Mouse (Mus musculus) embryonic fibroblast, embryonic 13.5 days (primary cell): ENCODE measurements around the gene Hs6st1. TPM values are rescaled to one million over a fixed set of nuclear protein-coding genes. Genes with fewer than 3 reads are reported as not detected.

Experiments
- H3K27ac ChIP-seq: 2 replicates; pipeline ENCODE4 v1.5.1; 2012; ENCODE audit warnings: low read length, control low read depth, inconsistent platforms; ENCODE audit not compliant: insufficient read depth
- H3K4me1 ChIP-seq: 2 replicates; pipeline ENCODE4 v1.6.1; 2011; ENCODE audit warnings: low read length; ENCODE audit not compliant: control insufficient read depth, insufficient read depth
- H3K4me3 ChIP-seq: 2 replicates; pipeline ENCODE4 v1.5.1; 2011; ENCODE audit warnings: mild to moderate bottlenecking, control low read depth, low read length; ENCODE audit not compliant: insufficient read depth
- CTCF ChIP-seq: IDR thresholded peaks from 2 replicates; pipeline ENCODE4 v1.5.1; 2011; ENCODE audit warnings: mild to moderate bottlenecking, control low read depth, low read length, moderate library complexity, borderline replicate concordance; ENCODE audit not compliant: insufficient read depth
- POLR2A ChIP-seq: IDR thresholded peaks from 2 replicates; pipeline ENCODE4 v1.6.1; 2011; ENCODE audit warnings: low read depth, mild to moderate bottlenecking, control low read depth, low read length, moderate library complexity
- polyA plus RNA-seq: library from polyadenylated mRNA; stranded (reverse); fragments of >200 nt; gene quantifications from 2 replicates; pipeline ENCODE4 v1.2.4, GENCODE M21; 2011; ENCODE audit warnings: low read depth; ENCODE audit not compliant: missing spikeins, insufficient read length

Gene Hs6st1
- polyA plus RNA-seq, 1 experiment: 96.5 TPM

- Histone ChIP-seq H3K4me3 (no peak overlapping the region), H3K4me1 (no peaks in the 10 kb centered on the region), H3K27ac (no peak overlapping the region)
- no peak for TF ChIP-seq POLR2A
Measured at GRCm38 (mm10) chr1:36098432-36098831, 30.2 kb downstream of the Hs6st1 start.

- TF ChIP-seq POLR2A (no peak), CTCF (no peak)
- Histone ChIP-seq H3K4me3 (no peak overlapping the region), H3K4me1 (no peaks in the 10 kb centered on the region), H3K27ac (no peak overlapping the region)
Measured at GRCm38 (mm10) chr1:36100371-36100770, 32.2 kb downstream of the Hs6st1 start.

- Histone ChIP-seq H3K4me1 (no peaks in the 10 kb centered on the region), H3K4me3 (no peak overlapping the region), H3K27ac (no peak overlapping the region)
- TF ChIP-seq POLR2A (no peak), CTCF (no peak)
Measured at GRCm38 (mm10) chr1:36105917-36106706, 37.9 kb downstream of the Hs6st1 start.

GRCm38 (mm10) chr1:36109987-36110386, 41.8 kb downstream of the Hs6st1 start:
- no peak overlapping the region for H3K27ac ChIP-seq
- TF ChIP-seq CTCF (no peak), POLR2A (no peak)
- no peaks in the 10 kb centered on the region for H3K4me1 ChIP-seq
- H3K4me3 ChIP-seq: no peak overlapping the region

- no peak overlapping the region for H3K27ac ChIP-seq
- H3K4me3 ChIP-seq: no peak overlapping the region
- TF ChIP-seq POLR2A: no peak
- TF ChIP-seq CTCF: no peak
- H3K4me1 ChIP-seq: peaks cover 9% of the 10 kb centered on the region
Measured at GRCm38 (mm10) chr1:36112665-36113064, 44.5 kb downstream of the Hs6st1 start.

- Histone ChIP-seq H3K4me1 (peaks cover 9% of the 10 kb centered on the region), H3K27ac (no peak overlapping the region), H3K4me3 (no peak overlapping the region)
- no peak for TF ChIP-seq POLR2A
- no peak for TF ChIP-seq CTCF
Measured at GRCm38 (mm10) chr1:36113670-36114069, 45.5 kb downstream of the Hs6st1 start.

GRCm38 (mm10) chr1:36114844-36115243, 46.6 kb downstream of the Hs6st1 start:
- Histone ChIP-seq H3K27ac (no peak overlapping the region), H3K4me3 (no peak overlapping the region), H3K4me1 (peaks cover 9% of the 10 kb centered on the region)
- TF ChIP-seq CTCF: no peak
- TF ChIP-seq POLR2A: no peak

GRCm38 (mm10) chr1:36116488-36116887, 48.3 kb downstream of the Hs6st1 start:
- Histone ChIP-seq H3K27ac (no peak overlapping the region), H3K4me1 (peaks cover 9% of the 10 kb centered on the region), H3K4me3 (no peak overlapping the region)
- TF ChIP-seq CTCF (no peak), POLR2A (no peak)

- TF ChIP-seq CTCF: no peak
- no peak for TF ChIP-seq POLR2A
- H3K4me1 ChIP-seq: peaks cover 9% of the 10 kb centered on the region
- no peak overlapping the region for H3K4me3 ChIP-seq
- H3K27ac ChIP-seq: no peak overlapping the region
Measured at GRCm38 (mm10) chr1:36118061-36118685, 50.0 kb downstream of the Hs6st1 start.

GRCm38 (mm10) chr1:36118958-36119357, 50.8 kb downstream of the Hs6st1 start:
- Histone ChIP-seq H3K4me3 (no peak overlapping the region), H3K27ac (no peak overlapping the region), H3K4me1 (peaks cover 9% of the 10 kb centered on the region)
- TF ChIP-seq POLR2A (no peak), CTCF (no peak)
